Mouse (Mus musculus): ENCODE measurements around the gene Ahrr.

The Ahrr gene

DNA sequence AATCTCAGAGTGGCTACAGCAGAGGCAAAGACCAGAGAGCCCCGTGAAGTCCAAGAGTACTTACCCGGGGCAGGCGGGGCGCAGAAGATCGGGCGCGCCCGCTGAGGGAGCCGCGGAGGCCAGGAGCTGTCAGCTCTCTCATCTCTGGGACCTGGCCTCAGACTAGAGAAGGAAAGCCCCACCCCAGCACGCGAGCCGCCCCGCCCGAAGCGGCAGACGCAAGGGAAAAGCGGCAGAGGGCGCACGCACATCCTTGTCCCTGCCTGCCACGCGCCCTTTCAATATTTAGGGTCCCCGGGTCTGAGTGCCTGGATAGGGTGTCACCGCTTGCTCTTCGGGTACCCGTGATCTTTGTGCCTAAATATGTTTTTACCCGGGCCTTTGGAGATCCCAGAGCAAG is at the start of gene Ahrr:
TSS of gene Ahrr (minus strand) at position 165 of the 400 bp plus-strand sequence.
- peak; percentile 60 to 69 for DNase-seq (ENCODE audit: low spot score in 2 of 2)

GRCm38 (mm10) chr13:74341036-74341435 is 48.9 kb upstream of the Ahrr start:
- DNase-seq (ENCODE audit: low spot score in 2 of 2) = no peak

GRCm38 (mm10) chr13:74329321-74329720 is 37.2 kb upstream of the Ahrr start:
- DNase-seq (ENCODE audit: low spot score in 2 of 2) = no peak

DNA sequence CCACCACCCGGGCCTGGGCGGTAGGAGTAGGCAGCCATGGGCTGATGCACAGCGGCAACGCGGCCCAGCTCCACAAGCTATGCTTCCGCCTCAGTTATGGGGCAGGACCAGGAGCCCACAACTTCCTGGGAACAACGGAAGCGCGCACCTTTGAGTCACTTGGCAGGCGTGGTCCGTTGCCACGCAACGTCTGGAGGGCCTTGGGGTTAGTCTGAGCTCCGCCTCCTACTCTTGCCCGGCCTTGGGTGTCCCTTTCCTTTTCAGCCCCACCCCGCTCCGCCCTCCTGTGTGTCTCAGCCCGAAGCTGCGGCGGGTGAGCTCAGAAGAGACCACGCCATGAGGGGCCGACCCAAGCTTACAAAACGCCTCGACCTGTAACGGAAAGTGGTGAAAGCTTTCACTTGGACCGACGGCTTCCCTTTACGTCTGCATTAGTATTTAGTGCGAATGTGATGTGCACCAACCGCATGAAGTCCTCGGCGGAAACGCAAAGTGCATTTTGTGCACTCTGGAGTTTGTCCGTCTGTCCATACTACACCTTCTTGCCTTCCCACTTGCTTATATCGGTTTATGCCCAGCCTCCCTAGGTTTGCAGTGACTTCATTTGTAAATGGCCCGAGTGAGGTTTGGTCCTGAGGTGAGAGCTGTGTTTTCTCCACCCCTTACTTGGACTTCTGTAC is 25.2 kb upstream of the Ahrr start, which contains the start of gene Pdcd6:
TSS of gene Pdcd6 (minus strand) at position 411 of the 680 bp plus-strand sequence.
- DNase-seq (ENCODE audit: low spot score in 2 of 2) = peak; percentile 90 to 93

DNA sequence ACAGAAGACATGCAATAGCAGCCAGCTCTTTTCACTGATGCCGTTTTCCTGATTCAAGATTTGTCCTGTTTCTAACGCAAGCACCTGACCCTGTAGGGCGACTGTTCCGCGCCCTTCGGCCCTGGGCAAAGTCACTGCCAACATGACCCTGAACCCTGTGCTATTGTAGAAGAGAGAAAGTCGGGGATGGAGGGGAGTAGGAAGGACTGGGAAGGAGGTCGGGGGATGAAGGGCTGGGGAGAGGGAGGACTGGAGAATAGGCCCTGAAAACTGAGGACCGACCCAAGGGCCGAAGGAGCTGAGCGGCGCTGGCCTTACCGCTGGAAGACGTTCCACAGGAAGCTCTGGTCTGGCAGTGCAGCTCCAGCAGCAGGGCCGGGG is 24.6 kb upstream of the Ahrr start:
- no peak for DNase-seq (ENCODE audit: low spot score in 2 of 2)

GRCm38 (mm10) chr13:74316386-74316785 is 24.3 kb upstream of the Ahrr start:
- no peak for DNase-seq (ENCODE audit: low spot score in 2 of 2)

GRCm38 (mm10) chr13:74314616-74315015 is 22.5 kb upstream of the Ahrr start:
- DNase-seq (ENCODE audit: low spot score in 2 of 2) = no peak

GRCm38 (mm10) chr13:74305780-74306179 is 13.6 kb upstream of the Ahrr start:
- no peak for DNase-seq (ENCODE audit: low spot score in 2 of 2)

DNA sequence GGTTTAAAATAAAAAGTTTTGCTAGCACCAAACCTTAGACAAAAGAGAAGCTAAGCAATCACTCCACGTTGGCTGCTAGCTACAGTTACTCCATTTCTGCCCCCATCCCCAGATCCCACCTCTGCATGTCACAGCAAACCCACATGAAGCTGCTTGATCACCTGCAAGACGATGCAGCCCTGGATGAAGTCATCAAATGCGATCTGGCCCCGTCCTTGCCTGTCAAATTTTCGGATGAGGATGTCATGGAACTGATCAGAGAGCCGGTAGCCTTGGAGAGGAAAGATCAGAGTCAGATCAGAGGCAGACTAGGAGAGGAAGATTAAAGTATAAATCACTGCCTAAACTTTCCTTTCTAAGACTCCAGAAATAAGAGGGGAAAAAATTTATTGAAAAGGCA is 13.2 kb upstream of the Ahrr start:
- no peak for DNase-seq (ENCODE audit: low spot score in 2 of 2)

- no peak for DNase-seq (ENCODE audit: low spot score in 2 of 2)
Observed at GRCm38 (mm10) chr13:74302050-74303037, 10.2 kb upstream of the Ahrr start.

GRCm38 (mm10) chr13:74301607-74301984 is 9.5 kb upstream of the Ahrr start:
- DNase-seq (ENCODE audit: low spot score in 2 of 2) = peak in 1 of 2 experiments; percentile 22

- DNase-seq (ENCODE audit: low spot score in 2 of 2) = peak; percentile 50 to 76
Observed at GRCm38 (mm10) chr13:74300925-74301606, 8.9 kb upstream of the Ahrr start.

DNA sequence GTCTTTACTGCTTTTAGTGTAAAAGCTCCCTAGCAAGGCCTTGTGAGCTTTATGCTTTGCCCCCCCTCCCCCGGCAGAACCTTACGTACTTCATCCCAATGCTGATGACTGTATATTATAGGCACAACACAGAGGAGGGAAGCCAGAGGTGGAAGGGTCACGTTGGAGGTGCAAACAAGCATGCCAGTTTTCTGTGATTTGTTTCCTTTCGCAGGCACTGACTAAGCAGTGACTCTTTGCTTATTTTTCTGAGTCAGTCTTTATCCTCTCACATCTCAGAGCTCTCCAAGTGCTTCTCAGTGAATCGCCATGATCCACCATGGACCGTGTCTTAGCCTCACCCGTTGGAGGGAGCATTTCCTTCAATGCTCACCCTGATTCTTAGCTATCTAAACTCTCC is 4.2 kb upstream of the Ahrr start:
- DNase-seq (ENCODE audit: low spot score in 2 of 2) = no peak

GRCm38 (mm10) chr13:74289646-74290045 is 2.5 kb downstream of the Ahrr start:
- DNase-seq (ENCODE audit: low spot score in 2 of 2) = peak in 1 of 2 experiments; percentile 51

GRCm38 (mm10) chr13:74282299-74282698 is 9.8 kb downstream of the Ahrr start:
- DNase-seq (ENCODE audit: low spot score in 2 of 2) = no peak

DNA sequence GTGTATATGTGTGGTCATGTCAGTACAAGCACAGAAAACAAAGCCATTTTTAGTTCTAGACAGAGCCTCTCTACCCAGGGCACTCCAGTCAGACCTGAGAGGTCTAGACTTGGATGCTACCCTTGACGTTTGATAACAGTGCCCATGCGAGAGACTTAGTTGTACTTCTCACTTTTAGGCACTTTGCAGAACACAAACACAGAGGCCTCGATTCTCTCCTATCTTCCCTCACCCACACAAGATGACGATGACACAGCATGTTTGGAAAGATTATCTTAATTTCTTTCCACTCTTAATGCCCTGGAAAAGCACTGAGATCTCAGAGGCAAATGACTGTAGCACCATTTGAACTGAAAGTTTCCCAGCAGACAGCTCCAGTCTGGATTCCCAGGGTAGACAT is 16.4 kb downstream of the Ahrr start:
- DNase-seq (ENCODE audit: low spot score in 2 of 2) = peak in 1 of 2 experiments; percentile 40

DNA sequence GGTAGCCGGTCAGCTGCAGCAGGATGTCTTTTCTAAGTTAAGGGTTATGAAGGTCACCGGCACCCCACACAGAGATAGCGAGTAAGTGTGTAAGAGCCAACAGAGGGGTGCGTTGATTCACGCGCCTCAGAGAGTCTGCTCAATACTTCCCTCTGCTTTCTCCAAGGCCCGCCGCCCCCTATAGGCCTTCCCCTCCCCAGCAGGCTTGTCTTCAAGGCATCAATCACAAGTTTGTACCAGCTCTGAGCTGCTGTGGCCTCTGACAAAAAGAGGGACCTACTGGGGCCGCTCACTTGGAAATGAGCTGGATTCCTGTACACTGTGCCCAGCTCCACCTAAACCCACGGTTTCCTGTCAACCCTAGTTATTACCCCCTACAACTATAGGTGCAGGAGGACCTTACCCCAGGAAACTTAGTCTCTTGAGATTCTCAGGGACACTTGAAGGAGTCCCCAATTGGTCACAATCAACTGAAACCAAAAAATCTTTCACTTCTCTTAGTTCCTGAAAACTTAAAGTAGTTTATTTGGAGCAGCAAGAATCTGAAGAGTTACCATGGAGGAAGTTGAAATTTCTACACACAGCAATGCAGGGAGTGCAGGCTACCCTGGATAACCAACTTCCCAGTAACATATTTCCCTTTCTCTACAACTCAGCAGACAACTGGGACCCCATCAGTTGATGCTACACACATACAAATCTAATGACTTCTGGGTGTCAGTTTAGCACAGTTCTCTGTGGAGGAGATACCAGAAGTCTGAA is 31.7 kb downstream of the Ahrr start:
- peak; percentile 25 to 63 for DNase-seq (ENCODE audit: low spot score in 2 of 2)

GRCm38 (mm10) chr13:74259460-74260230 is 32.5 kb downstream of the Ahrr start:
- peak; percentile 69 to 79 for DNase-seq (ENCODE audit: low spot score in 2 of 2)

DNA sequence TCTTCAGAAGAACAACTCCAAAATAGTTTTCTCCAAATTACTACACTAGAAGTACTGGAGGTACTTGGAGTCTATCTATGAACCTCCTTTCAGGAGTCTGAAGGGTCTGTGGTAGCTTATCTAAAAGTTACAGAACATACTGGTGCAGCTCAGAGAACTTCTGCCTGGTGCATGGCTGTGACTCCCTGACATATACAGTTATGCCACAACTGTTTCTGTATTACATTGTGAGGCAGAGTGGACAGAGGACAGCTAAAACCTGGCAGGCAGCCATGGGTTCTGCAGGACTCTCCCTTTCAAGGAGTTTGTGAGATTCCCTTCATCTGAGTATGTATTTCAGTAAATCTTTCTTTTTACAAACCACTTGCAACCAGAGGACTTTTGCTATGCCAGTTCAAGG is 45.6 kb downstream of the Ahrr start:
- no peak for DNase-seq (ENCODE audit: low spot score in 2 of 2)

DNA sequence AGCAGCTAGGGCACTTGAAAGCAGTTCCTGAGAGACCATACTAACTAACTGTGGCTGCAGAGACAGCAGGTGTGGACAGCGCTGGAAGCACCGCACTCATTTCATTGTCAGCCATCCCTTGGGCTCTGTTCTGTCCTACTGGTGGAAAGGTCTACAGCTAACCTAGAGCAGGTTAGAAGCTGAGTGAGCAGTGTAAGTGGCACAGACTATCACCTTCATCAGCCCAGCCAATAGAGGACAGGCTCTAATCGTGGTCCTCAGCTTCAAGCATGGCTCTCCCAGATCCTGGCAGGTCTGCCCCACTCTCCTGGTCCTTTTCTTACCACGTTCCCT is 46.3 kb downstream of the Ahrr start:
- no peak for DNase-seq (ENCODE audit: low spot score in 2 of 2)
